ENCODE assay signal across 17 mouse cellular contexts in genomic region chr2:49804448-49804847, GRCm38 (mm10). TPM values are rescaled to one million over a fixed set of nuclear protein-coding genes. Genes with fewer than 3 reads are reported as not detected.
"Had no signal": no experiment of that assay in that cellular context is flagged by ENCODE, and none has a peak within 500 bp of the region (broad histone marks: within the 10 kb centered on the region; RNA-seq: fewer than 3 reads in every experiment).

No protein-coding gene starts in this region.

- H3K4me1 ChIP-seq: liver, embryonic 13.5 days; neural tube, embryonic 12.5 days; stomach, embryonic 15.5 days had no signal

- H3K36me3 ChIP-seq: liver, embryonic 13.5 days; neural tube, embryonic 12.5 days; stomach, embryonic 15.5 days had no signal

- H3K4me3 ChIP-seq: liver, embryonic 13.5 days; neural tube, embryonic 12.5 days; stomach, embryonic 15.5 days had no signal

- H3K9ac ChIP-seq: liver, embryonic 13.5 days; neural tube, embryonic 12.5 days; stomach, embryonic 15.5 days had no signal

- H3K4me2 ChIP-seq: liver, embryonic 13.5 days; neural tube, embryonic 12.5 days; stomach, embryonic 15.5 days had no signal

- DNase-seq: kidney, adult 2 months; kidney, postnatal 14 days; kidney, postnatal 4 days; layer of hippocampus, adult 9-11 months; liver, embryonic 13.5 days; lung, adult 2 months; midbrain, embryonic 14.5 days; retina, postnatal 1 day; right cerebral cortex, postnatal 25 days; spleen, adult 18-20 months; thymus, adult 18-20 months; thymus, postnatal 36 days had no signal

- H3K27ac ChIP-seq: liver, embryonic 13.5 days; macrophage; neural tube, embryonic 12.5 days; stomach, embryonic 15.5 days had no signal

- H3K27me3 ChIP-seq: liver, embryonic 13.5 days; stomach, embryonic 15.5 days had no signal

- ATAC-seq: intestine, embryonic 16.5 days had no signal

- H3K9me3 ChIP-seq: liver, embryonic 13.5 days; neural tube, embryonic 12.5 days; stomach, embryonic 15.5 days had no signal

RNA-seq across cellular contexts. Expression of gene Lypd6b, which starts 17.0 kb away (rescaled TPM):
- polyA plus RNA-seq: liver, adult 2 months; liver, embryonic 13.5 days; macrophage had no signal
